Mouse (Mus musculus): ENCODE data around the gene Fam98a.

DNA sequence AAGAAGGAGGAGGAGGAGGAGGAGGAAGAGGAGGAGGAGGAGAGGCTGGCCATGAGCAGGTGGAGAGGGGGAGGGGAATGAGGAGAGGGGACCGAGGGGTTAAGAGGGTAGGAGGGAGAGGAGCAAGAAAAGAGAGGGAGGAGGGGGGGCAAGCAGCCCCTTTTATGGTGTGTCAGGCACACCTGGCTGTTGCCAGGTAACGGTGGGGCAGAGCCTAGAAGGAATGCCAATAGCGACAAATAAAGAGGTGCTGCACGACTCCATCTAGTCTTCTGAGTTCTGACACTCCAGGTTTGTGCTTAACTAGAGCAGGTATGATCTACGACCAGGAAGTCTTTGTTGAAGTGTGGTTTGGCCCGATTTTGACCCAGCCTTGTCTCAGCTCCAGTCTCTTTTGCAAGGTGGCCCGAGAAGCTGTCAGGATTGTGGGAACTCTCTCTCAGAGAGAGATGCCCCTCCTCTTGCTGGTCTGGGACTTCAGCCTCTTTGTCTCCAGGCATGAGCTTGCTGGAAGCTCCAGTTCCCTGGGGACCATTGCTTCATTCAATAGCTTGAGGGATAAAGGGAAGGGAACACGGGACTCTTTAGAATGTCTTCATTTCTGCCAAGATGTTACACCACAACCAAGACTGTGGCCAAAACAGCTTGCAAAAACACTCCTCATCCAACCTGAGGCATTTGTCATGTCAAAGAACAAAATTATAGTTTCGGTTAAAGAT is 29.2 kb downstream of the Fam98a start:
- no peak for TF ChIP-seq EP300 (IDR thresholded peaks at IDR 0.05)
- no peak for TF ChIP-seq CTCF (IDR thresholded peaks at IDR 0.05)
